Mouse (Mus musculus): ENCODE results near the gene Efnb2.

GRCm38 (mm10) chr8:8704813-8705212, 43.8 kb upstream of the Efnb2 start:
- TF ChIP-seq CTCF (IDR thresholded peaks at IDR 0.05; ENCODE audit: extremely low read depth, insufficient read depth, insufficient read length, insufficient replicate concordance) (no peak), POLR2A (IDR thresholded peaks at IDR 0.05; ENCODE audit: low read depth, low read length) (no peak)

All from spleen, adult 2 months (tissue).